Mouse (Mus musculus) intestine, embryonic 14.5 days (tissue): ENCODE data around the gene Zfp597. TPM values are rescaled to one million over a fixed set of nuclear protein-coding genes. Genes with fewer than 3 reads are reported as not detected.

ENCODE experiments used
- ATAC-seq: fragments of 200-750 bp; cut with Nextera tagmentation; replicated peaks from 2 replicates; pipeline ENCODE4 v1.8.0; 2017; ENCODE audit warnings: low read depth, moderate number of reproducible peaks, moderate TSS enrichment, moderate library complexity; ENCODE audit not compliant: low FRiP score, low TSS enrichment
- DNase-seq: peaks from one replicate; pipeline ENCODE4 v3.0.0-alpha.2; 2018; ENCODE audit warnings: low spot score
- H3K27ac ChIP-seq: fragments of 300-500 bp; sonication (generic); 2 replicates; pipeline ENCODE4 v1.5.1; 2014; ENCODE audit warnings: low read depth, mild to moderate bottlenecking, control low read depth
- H3K27me3 ChIP-seq: fragments of 300-500 bp; sonication (generic); replicated peaks from 2 replicates; pipeline ENCODE4 v1.6.1; 2014; ENCODE audit warnings: low read length, control low read depth; ENCODE audit not compliant: control insufficient read depth, insufficient read depth
- H3K36me3 ChIP-seq: fragments of 300-500 bp; sonication (generic); 2 replicates; pipeline ENCODE4 v1.6.1; 2014; ENCODE audit warnings: low read length, control low read depth; ENCODE audit not compliant: control insufficient read depth, insufficient read depth
- H3K4me1 ChIP-seq: fragments of 300-500 bp; sonication (generic); replicated peaks from 2 replicates; pipeline ENCODE4 v1.6.1; 2014; ENCODE audit warnings: low read length, control low read depth, mixed read lengths; ENCODE audit not compliant: control insufficient read depth, insufficient read depth
- H3K4me2 ChIP-seq: fragments of 300-500 bp; sonication (generic); 2 replicates; pipeline ENCODE4 v1.6.1; 2014; ENCODE audit warnings: low read length
- H3K4me3 ChIP-seq: fragments of 300-500 bp; sonication (generic); 2 replicates; pipeline ENCODE4 v1.5.1; 2014; ENCODE audit warnings: low read depth, low read length, control low read depth, mixed read lengths
- H3K9ac ChIP-seq: fragments of 300-500 bp; sonication (generic); 2 replicates; pipeline ENCODE4 v1.6.1; 2014; ENCODE audit warnings: mild to moderate bottlenecking, low read length
- H3K9me3 ChIP-seq: fragments of 300-500 bp; sonication (generic); 2 replicates; pipeline ENCODE4 v1.6.1; 2016; ENCODE audit warnings: low read length, control low read depth; ENCODE audit not compliant: control insufficient read depth
- WGBS: fragments of 180-500 bp; shearing (Covaris S2); extraction: QIAGEN DNeasy Blood & Tissue Kit; methylation state at CpG from one replicate; pipeline ENCODE4 v1.1.7; 2014; 5-methylcytosine and 5-hydroxymethylcytosine counted together
- polyA plus RNA-seq: library from polyadenylated mRNA; unstranded; fragments of >200 nt; fragmentation: Nextera tagmentation; extraction: Ambion mirVana; gene quantifications from 2 replicates; pipeline ENCODE4 v1.2.1, GENCODE M21; 2014

Gene Zfp597
- polyA plus RNA-seq: 5.8 and 6.0 TPM in 2 replicates

DNA sequence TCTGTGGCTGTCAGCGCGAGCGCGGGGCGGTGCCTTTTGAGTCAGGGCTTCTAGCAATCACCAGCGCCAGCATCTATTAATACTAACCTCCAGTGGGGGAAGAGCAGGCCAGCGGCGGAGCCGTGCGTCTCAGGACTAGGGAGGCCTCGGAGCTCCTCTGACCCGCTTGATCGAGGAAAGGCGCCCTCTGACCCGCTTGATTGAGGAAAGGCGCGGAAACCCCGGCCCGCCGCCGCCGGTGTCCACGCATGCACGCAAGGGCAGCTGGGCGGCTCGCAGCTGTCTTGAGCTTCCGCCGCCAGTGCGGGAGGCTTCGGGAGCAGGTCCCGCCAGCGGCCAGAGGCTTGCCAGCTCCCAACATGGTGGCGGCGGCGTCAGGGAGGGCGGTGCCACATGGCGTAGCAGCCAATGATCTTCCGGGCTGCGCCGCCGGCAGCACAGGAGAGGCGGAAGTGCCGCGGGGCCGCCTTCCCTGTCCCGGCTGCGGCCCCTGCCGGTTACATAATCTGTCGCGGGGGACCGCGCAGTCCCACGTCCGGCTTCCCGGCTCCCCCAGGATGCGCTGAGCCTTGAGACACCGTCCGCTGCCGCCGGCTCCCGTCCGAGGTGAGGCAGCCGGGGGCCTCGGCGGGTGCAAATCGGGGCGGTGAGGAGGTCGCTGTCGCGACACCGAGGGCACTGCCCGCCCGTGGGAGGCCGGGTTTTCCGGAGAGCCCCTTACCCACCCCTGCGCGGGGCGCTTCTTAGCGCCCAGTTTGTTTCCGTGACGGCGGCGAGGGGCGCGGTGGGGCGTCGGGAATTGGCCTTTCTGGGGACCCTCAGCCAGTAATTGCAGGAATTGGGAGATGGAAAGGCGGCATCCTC, at the start of gene Zfp597, which contains the start of gene Gm20695:
Zfp597 (minus strand) TSS at position 361 of the 864 bp plus-strand sequence.
Gm20695 (plus strand) TSS at position 448 of the 864 bp plus-strand sequence.
- Histone ChIP-seq H3K9me3 (no peaks in the 10 kb centered on the region), H3K4me2 (peak within 1 kb of the TSS; percentile 64), H3K27me3 (no peaks in the 10 kb centered on the region), H3K9ac (peak within 1 kb of the TSS; percentile 81), H3K27ac (peak within 1 kb of the TSS; percentile 78), H3K4me1 (peaks cover 10% of the 10 kb centered on the region), H3K36me3 (peaks cover 3% of the 10 kb centered on the region; the same call in 1 of the 2 replicates), H3K4me3 (peak within 1 kb of the TSS; percentile 95)
- DNase-seq (peak; percentile 94), ATAC-seq (peak; percentile 99)
- under 1% methylated on average over 86 of the region's 88 CpGs for WGBS

DNA sequence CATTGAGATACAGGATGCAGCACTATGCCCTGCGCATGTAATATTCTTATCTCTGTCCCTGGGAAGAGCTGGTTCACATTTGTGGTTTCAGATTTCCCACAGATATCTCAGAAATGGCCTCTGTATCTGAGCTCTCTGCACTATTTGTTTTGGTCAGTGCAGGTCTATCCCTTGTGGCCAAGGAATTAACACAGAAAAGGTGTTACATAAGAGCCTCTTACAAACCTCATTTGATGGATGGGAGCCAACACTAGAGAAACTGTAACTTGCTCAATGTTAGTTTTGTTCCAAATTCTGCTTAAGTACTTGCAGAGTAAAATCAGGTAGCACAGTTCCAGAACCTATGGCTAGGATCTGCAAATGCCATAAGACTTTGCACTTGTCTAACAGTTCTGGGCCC, 49.7 kb upstream of the Zfp597 start:
- peaks cover 66% of the 10 kb centered on the region for H3K36me3 ChIP-seq
- H3K27me3 ChIP-seq: no peaks in the 10 kb centered on the region
- WGBS: 93% methylated on average over 1 of the region's 1 CpGs
- H3K27ac ChIP-seq: no peak overlapping the region
- H3K4me1 ChIP-seq: no peaks in the 10 kb centered on the region
- no peaks in the 10 kb centered on the region for H3K9me3 ChIP-seq
- no peak overlapping the region for H3K4me3 ChIP-seq
- DNase-seq (no peak), ATAC-seq (no peak)
- H3K9ac ChIP-seq: no peak overlapping the region
- H3K4me2 ChIP-seq: no peak overlapping the region

DNA sequence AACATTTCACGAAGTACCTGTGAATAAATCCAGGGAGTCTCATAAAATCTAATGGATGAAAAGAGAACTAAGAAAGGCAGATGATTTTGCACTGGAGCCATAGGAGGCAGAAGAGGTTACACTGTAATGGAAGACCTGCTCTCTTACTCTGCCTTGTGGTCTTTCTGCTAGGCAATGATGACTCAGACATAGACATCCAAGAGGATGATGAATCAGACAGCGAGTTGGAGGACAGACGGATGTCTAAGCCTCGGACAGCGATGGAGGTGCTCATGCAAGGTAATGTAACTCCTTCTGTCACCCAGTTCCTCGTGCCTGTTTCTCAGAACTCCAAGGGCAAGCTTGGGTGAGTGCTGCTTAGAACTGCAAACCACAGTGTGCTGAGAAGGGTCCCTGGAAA, 49.2 kb upstream of the Zfp597 start:
- no peak overlapping the region for H3K9ac ChIP-seq
- H3K4me3 ChIP-seq: no peak overlapping the region
- no peak for ATAC-seq
- peaks cover 63% of the 10 kb centered on the region for H3K36me3 ChIP-seq
- H3K4me2 ChIP-seq: no peak overlapping the region
- H3K27ac ChIP-seq: no peak overlapping the region
- no peaks in the 10 kb centered on the region for H3K4me1 ChIP-seq
- no peaks in the 10 kb centered on the region for H3K27me3 ChIP-seq
- DNase-seq: no peak
- no peaks in the 10 kb centered on the region for H3K9me3 ChIP-seq
- WGBS: 91% methylated on average over 6 of the region's 6 CpGs

GRCm38 (mm10) chr16:3929151-3929550, 44.8 kb upstream of the Zfp597 start:
- Histone ChIP-seq H3K4me1 (no peaks in the 10 kb centered on the region), H3K27me3 (no peaks in the 10 kb centered on the region), H3K27ac (no peak overlapping the region), H3K36me3 (peaks cover 58% of the 10 kb centered on the region), H3K9ac (no peak overlapping the region), H3K4me2 (no peak overlapping the region), H3K9me3 (no peaks in the 10 kb centered on the region), H3K4me3 (no peak overlapping the region)
- 82% methylated on average over 7 of the region's 7 CpGs for WGBS
- DNase-seq (no peak), ATAC-seq (no peak)

DNA sequence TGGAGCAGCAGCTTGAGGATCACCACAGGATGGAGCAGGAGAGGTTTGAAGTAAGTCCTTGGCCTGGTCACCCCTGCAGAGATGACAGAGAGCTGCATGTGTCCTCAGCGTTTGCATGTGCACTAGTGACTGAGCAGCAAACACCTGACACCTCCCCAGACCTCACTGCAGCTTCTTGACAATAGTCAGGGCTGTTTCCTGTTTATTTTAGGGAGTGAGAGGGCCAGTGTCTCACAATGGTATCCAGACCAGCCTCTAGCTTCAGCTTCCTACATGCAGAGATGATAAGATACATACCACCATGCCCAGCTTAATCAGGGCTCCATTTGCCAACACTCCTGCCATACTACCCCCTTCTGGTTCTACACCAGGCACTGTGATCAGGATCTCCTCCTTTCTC, 44.2 kb upstream of the Zfp597 start:
- no peaks in the 10 kb centered on the region for H3K4me1 ChIP-seq
- no peak overlapping the region for H3K27ac ChIP-seq
- H3K27me3 ChIP-seq: no peaks in the 10 kb centered on the region
- no peaks in the 10 kb centered on the region for H3K9me3 ChIP-seq
- H3K4me2 ChIP-seq: no peak overlapping the region
- ATAC-seq (no peak), DNase-seq (no peak)
- no peak overlapping the region for H3K4me3 ChIP-seq
- H3K36me3 ChIP-seq: peaks cover 58% of the 10 kb centered on the region
- no peak overlapping the region for H3K9ac ChIP-seq
- WGBS: 26% methylated on average over 1 of the region's 1 CpGs

GRCm38 (mm10) chr16:3923966-3924365, 39.6 kb upstream of the Zfp597 start:
- WGBS: 92% methylated on average over 4 of the region's 4 CpGs

GRCm38 (mm10) chr16:3923515-3923914, 39.2 kb upstream of the Zfp597 start:
- WGBS: 92% methylated on average over 3 of the region's 3 CpGs
- Histone ChIP-seq H3K9me3 (no peaks in the 10 kb centered on the region), H3K4me2 (no peak overlapping the region), H3K27me3 (no peaks in the 10 kb centered on the region), H3K4me3 (no peak overlapping the region), H3K27ac (no peak overlapping the region), H3K9ac (no peak overlapping the region), H3K36me3 (peaks cover 66% of the 10 kb centered on the region), H3K4me1 (no peaks in the 10 kb centered on the region)
- no peak for ATAC-seq
- no peak for DNase-seq

More at GRCm38 (mm10) chr16:3923966-3924365, 39.6 kb upstream of the Zfp597 start:
- DNase-seq (no peak), ATAC-seq (no peak)
- no peak overlapping the region for H3K4me3 ChIP-seq
- H3K4me2 ChIP-seq: no peak overlapping the region
- H3K4me1 ChIP-seq: no peaks in the 10 kb centered on the region
- H3K36me3 ChIP-seq: peaks cover 67% of the 10 kb centered on the region
- no peaks in the 10 kb centered on the region for H3K27me3 ChIP-seq
- H3K9me3 ChIP-seq: no peaks in the 10 kb centered on the region
- H3K9ac ChIP-seq: no peak overlapping the region
- no peak overlapping the region for H3K27ac ChIP-seq

- no peaks in the 10 kb centered on the region for H3K27me3 ChIP-seq
- no peak overlapping the region for H3K9ac ChIP-seq
- H3K4me2 ChIP-seq: no peak overlapping the region
- H3K27ac ChIP-seq: no peak overlapping the region
- DNase-seq (no peak), ATAC-seq (no peak)
- H3K4me3 ChIP-seq: no peak overlapping the region
- peaks cover 63% of the 10 kb centered on the region for H3K36me3 ChIP-seq
- no peaks in the 10 kb centered on the region for H3K4me1 ChIP-seq
- no peaks in the 10 kb centered on the region for H3K9me3 ChIP-seq
- 95% methylated on average over 2 of the region's 2 CpGs for whole genome bisulfite sequencing
Measured at GRCm38 (mm10) chr16:3920756-3921155, 36.4 kb upstream of the Zfp597 start.
